Mouse (Mus musculus): ENCODE results near the gene Ugt2b38.

DNA sequence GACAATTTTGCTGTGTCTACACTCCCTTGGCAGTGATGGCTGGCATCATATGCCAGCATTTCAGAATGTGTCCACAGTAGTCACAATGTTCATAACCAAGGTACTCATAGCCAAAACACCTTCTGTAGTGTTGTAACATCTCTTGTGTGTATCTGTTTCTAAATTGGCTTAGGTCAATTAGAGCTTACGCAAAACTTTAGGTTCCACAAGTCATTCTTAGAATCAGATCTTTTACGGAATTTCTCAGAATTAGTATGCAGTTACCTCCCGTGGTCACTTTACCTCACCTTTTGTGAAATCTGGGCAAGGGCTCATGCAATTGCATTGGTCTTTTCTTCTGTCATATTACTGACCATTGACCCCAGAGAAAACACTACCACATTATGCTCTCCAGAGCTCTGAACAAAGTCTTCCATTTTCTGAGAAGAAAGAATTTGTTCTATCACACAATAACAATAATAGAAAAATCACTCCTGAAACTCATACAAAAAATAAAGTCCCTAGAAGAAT, 48.1 kb downstream of the Ugt2b38 start:
- TF ChIP-seq POLR2A (IDR thresholded peaks at IDR 0.05; ENCODE audit: insufficient read depth, low read length) (no peak), CTCF (IDR thresholded peaks at IDR 0.05; ENCODE audit: low read depth, low read length) (no peak), EP300 (IDR thresholded peaks at IDR 0.05; ENCODE audit: insufficient read depth, low read depth, low read length) (no peak)

Data from ES-Bruce4 (cell line).